Mouse (Mus musculus) MEL (cell line): ENCODE results near the gene Unc5b.

Experiments
- CHD2 ChIP-seq: IDR thresholded peaks from 2 replicates; pipeline ENCODE4 v1.6.1; 2011; ENCODE audit warnings: low read length, improper control_type of control experiment
- E2F4 ChIP-seq: IDR thresholded peaks from 2 replicates; pipeline ENCODE4 v1.6.1; 2011; ENCODE audit warnings: low read depth, low read length, improper control_type of control experiment, borderline replicate concordance
- HCFC1 ChIP-seq: IDR thresholded peaks from 2 replicates; pipeline ENCODE4 v1.6.1; 2012; ENCODE audit warnings: low read depth, mild to moderate bottlenecking, inconsistent platforms, low read length, improper control_type of control experiment, moderate library complexity
- MAFK ChIP-seq: IDR thresholded peaks from 2 replicates; pipeline ENCODE4 v1.6.1; 2011; ENCODE audit warnings: low read depth, mild to moderate bottlenecking, low read length, improper control_type of control experiment, borderline replicate concordance
- POLR2AphosphoS2 ChIP-seq: IDR thresholded peaks from 2 replicates; pipeline ENCODE4 v1.6.1; 2011; ENCODE audit warnings: low read length, improper control_type of control experiment
- UBTF ChIP-seq: IDR thresholded peaks from 2 replicates; pipeline ENCODE4 v1.6.1; 2012; ENCODE audit warnings: low read depth, mild to moderate bottlenecking, inconsistent platforms, low read length, improper control_type of control experiment, moderate library complexity, borderline replicate concordance; ENCODE audit not compliant: insufficient read depth
- USF2 ChIP-seq, 2 experiments: IDR thresholded peaks; 2 replicates each; pipeline ENCODE4 v1.6.1; 2011 to 2012; ENCODE audit warnings: improper control_type of control experiment in 2 of 2, low read length in 2 of 2, borderline replicate concordance in 1 of 2, inconsistent platforms in 1 of 2, low read depth in 1 of 2, mild to moderate bottlenecking in 1 of 2; ENCODE audit not compliant: insufficient read depth in 1 of 2
- ZKSCAN1 ChIP-seq: IDR thresholded peaks from 2 replicates; pipeline ENCODE4 v1.6.1; 2012; ENCODE audit warnings: low read depth, mild to moderate bottlenecking, inconsistent platforms, low read length, improper control_type of control experiment, moderate library complexity

DNA sequence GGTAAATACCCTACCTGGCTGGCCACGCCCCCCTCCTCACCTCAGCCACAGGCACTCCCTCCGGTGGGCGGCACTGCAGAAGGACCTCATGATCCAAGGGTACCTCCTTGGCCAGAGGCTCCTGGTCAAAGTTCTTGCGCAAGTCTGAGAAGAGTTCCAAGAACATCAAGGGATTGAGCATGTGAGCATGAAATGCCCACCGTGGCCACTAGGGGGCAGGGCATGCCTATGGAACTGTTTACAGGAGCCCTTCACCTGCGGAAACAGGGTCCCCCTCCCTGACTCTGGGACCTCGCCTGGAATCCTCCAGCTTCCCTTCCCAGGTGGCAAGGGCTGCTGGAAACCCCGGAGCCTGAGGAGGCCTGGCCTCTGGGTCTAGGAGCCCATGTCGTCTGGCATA is 51.8 kb downstream of the Unc5b start:
- TF ChIP-seq POLR2AphosphoS2 (no peak), USF2 (IDR thresholded peaks at IDR 0.05; ENCODE audit: borderline replicate concordance in 1 of 2, insufficient read depth in 1 of 2, low read depth in 1 of 2, low read length in 2 of 2) (no peak), HCFC1 (no peak), MAFK (no peak), UBTF (no peak), ZKSCAN1 (no peak), E2F4 (no peak), CHD2 (no peak)
